Mouse (Mus musculus) limb, embryonic 15.5 days (tissue): ENCODE data around the gene Map4k5. TPM values are rescaled to one million over a fixed set of nuclear protein-coding genes. Genes with fewer than 3 reads are reported as not detected.

Source experiments
- ATAC-seq: fragments of 200-750 bp; cut with Nextera tagmentation; 2 replicates; pipeline ENCODE4 v1.8.0; 2017; ENCODE audit warnings: low read depth, moderate TSS enrichment; ENCODE audit not compliant: insufficient number of reproducible peaks, low FRiP score, low TSS enrichment
- H3K27ac ChIP-seq: fragments of 300-500 bp; sonication (generic); 2 replicates; pipeline ENCODE4 v1.5.1; 2015; ENCODE audit warnings: moderate library complexity, mild to moderate bottlenecking, inconsistent platforms
- H3K27me3 ChIP-seq: fragments of 300-500 bp; sonication (generic); 2 replicates; pipeline ENCODE4 v1.6.1; 2015; ENCODE audit warnings: inconsistent platforms
- H3K36me3 ChIP-seq: fragments of 300-500 bp; sonication (generic); 2 replicates; pipeline ENCODE4 v1.6.1; 2015; ENCODE audit warnings: inconsistent platforms
- H3K4me1 ChIP-seq: fragments of 300-500 bp; sonication (generic); 2 replicates; pipeline ENCODE4 v1.6.1; 2015; ENCODE audit warnings: inconsistent platforms
- H3K4me2 ChIP-seq: fragments of 300-500 bp; sonication (generic); 2 replicates; pipeline ENCODE4 v1.6.1; 2015; ENCODE audit warnings: mild to moderate bottlenecking, inconsistent platforms
- H3K4me3 ChIP-seq: fragments of 300-500 bp; sonication (generic); 2 replicates; pipeline ENCODE4 v1.5.1; 2015; ENCODE audit warnings: mild to moderate bottlenecking, inconsistent platforms
- H3K9ac ChIP-seq: fragments of 300-500 bp; sonication (generic); 2 replicates; pipeline ENCODE4 v1.6.1; 2015; ENCODE audit warnings: inconsistent platforms
- H3K9me3 ChIP-seq: fragments of 300-500 bp; sonication (generic); 2 replicates; pipeline ENCODE4 v1.6.1; 2016; ENCODE audit warnings: inconsistent platforms
- WGBS: fragments of 180-500 bp; shearing (Covaris S2); methylation state at CpG from one replicate; pipeline ENCODE4 v1.1.7; 2015; 5-methylcytosine and 5-hydroxymethylcytosine counted together
- polyA plus RNA-seq: library from polyadenylated mRNA; unstranded; fragments of >200 nt; fragmentation: Nextera tagmentation; extraction: Ambion mirVana; gene quantifications from 2 replicates; pipeline ENCODE4 v1.2.1, GENCODE M21; 2015

Gene Map4k5
- polyA plus RNA-seq, 1 experiment from 2014 or later = 38.1 TPM

DNA sequence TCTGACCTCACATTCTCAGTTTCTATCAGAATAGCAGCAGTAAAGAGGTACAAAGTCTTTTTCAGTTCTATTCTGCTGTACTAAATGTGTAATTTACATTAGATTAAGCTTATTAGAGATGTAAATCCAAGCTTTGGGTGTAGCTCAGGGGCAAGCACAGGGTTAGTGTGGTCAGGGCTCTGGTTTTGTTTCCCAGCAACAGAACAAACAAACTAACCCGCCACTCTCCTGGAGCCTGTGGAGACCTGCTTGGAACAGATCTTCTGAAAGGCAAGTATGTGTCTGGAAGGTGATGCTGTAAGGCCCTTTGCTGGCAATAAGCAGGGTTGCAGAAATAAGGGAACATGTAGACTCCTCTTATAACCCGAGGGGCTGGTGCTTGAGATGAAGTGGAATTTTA, 64.8 kb downstream of the Map4k5 start:
- WGBS = 61% methylated on average over 2 of the region's 2 CpGs

DNA sequence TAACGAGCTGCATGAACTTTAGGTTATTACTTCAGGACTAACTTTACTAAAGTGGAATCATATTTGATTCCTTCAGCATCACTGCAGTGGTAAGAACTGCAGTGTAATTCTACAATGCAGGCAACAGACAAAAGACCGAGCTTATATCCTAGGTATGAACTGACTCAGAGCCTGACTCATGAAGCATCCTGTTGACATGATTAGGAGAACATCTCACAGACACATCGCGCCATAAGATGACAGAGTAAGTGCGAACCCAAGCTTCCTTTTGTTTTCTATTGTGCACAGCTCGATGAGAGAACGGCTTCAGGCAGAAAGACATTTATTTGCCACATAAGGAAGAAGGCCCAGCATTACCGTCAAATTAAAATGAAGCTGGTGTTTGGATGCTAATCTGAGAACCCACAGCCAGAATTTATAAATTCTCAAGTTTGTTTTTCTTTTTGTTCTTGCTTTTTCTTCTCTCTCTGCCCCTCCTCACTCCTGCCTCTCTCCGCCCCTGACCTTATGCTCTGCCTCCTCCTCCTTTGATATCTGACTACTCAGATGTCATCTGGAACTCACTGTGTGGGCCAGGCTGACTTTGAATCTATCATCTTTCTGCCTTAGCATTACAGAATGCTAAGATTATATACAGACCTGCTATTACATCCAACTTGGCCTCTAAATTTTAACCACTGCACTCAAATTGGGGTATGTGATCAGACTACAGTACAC, 68.0 kb downstream of the Map4k5 start:
- H3K27ac ChIP-seq = no peak overlapping the region
- no peaks in the 10 kb centered on the region for H3K9me3 ChIP-seq
- H3K27me3 ChIP-seq = no peaks in the 10 kb centered on the region
- no peak overlapping the region for H3K9ac ChIP-seq
- H3K4me1 ChIP-seq = no peaks in the 10 kb centered on the region
- H3K36me3 ChIP-seq = peaks cover 76% of the 10 kb centered on the region
- H3K4me3 ChIP-seq = no peak overlapping the region
- ATAC-seq = no peak
- WGBS = 88% methylated on average over 9 of the region's 9 CpGs
- H3K4me2 ChIP-seq = no peak overlapping the region

More for the DNA sequence above, 64.8 kb downstream of the Map4k5 start:
- no peak overlapping the region for H3K4me3 ChIP-seq
- H3K27me3 ChIP-seq = no peaks in the 10 kb centered on the region
- no peak overlapping the region for H3K27ac ChIP-seq
- no peak overlapping the region for H3K4me2 ChIP-seq
- ATAC-seq = no peak
- no peaks in the 10 kb centered on the region for H3K9me3 ChIP-seq
- H3K9ac ChIP-seq = no peak overlapping the region
- H3K4me1 ChIP-seq = no peaks in the 10 kb centered on the region
- H3K36me3 ChIP-seq = peaks cover 60% of the 10 kb centered on the region

DNA sequence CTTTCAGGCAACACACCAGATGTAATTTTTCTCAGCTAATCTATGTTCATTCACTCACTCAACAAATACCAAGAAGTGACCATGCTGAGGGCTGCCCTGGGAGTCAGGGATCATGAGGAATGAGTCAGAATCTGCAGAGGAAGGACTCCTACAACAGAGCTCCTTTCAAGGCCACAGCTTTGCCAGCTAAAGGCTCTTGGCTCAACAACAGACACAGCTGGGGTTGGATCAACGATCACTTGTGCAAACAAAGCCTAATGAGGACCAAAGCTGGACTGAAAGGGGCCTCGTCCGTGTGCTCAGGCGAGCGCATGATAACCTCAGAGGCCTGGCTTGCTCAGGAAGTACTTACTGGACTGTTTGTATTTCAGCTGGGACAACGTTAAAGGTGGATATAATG, 78.7 kb downstream of the Map4k5 start:
- Histone ChIP-seq H3K9ac (no peak overlapping the region), H3K9me3 (no peaks in the 10 kb centered on the region), H3K4me3 (no peak overlapping the region), H3K36me3 (peaks cover 76% of the 10 kb centered on the region), H3K4me2 (no peak overlapping the region), H3K27me3 (no peaks in the 10 kb centered on the region), H3K27ac (no peak overlapping the region), H3K4me1 (no peaks in the 10 kb centered on the region)
- ATAC-seq = no peak
- 47% methylated on average over 6 of the region's 6 CpGs for WGBS

DNA sequence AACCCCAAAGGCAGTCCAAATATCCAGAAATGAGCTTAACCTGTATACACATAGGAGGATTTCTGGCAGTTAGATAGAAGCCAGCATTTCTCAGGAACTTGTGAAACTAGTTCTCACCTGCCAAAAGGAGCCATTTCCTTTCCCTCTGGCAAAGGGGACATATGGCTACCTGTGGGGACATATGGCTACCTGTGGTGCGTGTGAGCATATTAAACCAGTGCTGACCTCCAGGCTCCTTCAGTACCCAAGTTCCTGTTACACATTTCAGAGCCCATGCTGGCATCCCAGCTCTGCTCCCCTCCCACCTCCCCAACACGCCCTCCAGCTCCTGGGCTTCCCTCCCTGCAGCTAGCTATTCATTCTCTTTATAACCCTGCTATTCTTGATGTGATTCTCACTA, 79.4 kb downstream of the Map4k5 start:
- Histone ChIP-seq H3K4me1 (no peaks in the 10 kb centered on the region), H3K9ac (no peak overlapping the region), H3K9me3 (no peaks in the 10 kb centered on the region), H3K36me3 (peaks cover 77% of the 10 kb centered on the region), H3K4me3 (no peak overlapping the region), H3K27ac (no peak overlapping the region), H3K27me3 (no peaks in the 10 kb centered on the region), H3K4me2 (no peak overlapping the region)
- 62% methylated on average over 2 of the region's 2 CpGs for WGBS
- no peak for ATAC-seq

DNA sequence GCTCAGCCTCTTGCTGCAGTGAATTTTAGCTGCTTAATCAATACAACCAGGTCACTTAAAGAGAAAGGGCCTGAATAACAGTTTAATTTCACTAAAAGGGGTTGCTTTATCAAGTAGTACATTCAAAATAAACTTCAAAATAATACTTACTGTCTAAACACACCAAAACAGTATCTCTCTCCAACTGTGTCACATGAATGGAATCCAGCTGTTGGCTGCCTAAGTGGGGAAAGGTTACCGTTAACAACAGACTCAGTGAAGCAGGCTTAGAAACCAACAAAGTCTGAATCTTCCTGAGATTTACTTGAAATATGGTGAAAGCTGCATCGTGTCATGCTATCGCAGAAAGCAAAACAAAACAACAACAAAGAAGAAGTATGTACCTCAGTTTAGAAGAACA, 80.0 kb downstream of the Map4k5 start:
- no peak for ATAC-seq
- H3K4me3 ChIP-seq = no peak overlapping the region
- H3K9me3 ChIP-seq = no peaks in the 10 kb centered on the region
- no peaks in the 10 kb centered on the region for H3K4me1 ChIP-seq
- 75% methylated on average over 3 of the region's 3 CpGs for WGBS
- H3K27ac ChIP-seq = no peak overlapping the region
- H3K4me2 ChIP-seq = no peak overlapping the region
- no peaks in the 10 kb centered on the region for H3K27me3 ChIP-seq
- no peak overlapping the region for H3K9ac ChIP-seq
- peaks cover 75% of the 10 kb centered on the region for H3K36me3 ChIP-seq

DNA sequence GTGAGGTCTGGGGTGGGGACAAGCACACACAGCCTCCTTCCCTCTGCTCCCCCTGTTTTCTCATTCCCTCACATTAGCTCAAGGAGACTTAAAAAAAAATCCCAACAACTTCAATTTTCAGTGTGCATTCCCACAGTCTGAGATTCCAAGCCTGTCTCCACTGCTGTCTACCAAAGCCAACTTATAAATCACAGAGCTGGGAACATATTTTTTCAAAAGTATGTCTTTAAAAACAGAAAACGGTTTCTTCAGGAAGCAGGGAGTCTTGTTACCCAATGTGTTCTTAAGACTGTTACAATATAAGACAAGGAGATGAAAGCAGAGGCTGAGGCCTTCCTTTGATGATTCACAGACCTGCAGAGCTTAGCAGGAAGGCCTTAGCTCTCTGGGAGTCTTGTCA, 81.0 kb downstream of the Map4k5 start:
- Histone ChIP-seq H3K4me1 (no peaks in the 10 kb centered on the region), H3K9me3 (no peaks in the 10 kb centered on the region), H3K36me3 (peaks cover 72% of the 10 kb centered on the region), H3K27me3 (no peaks in the 10 kb centered on the region), H3K4me3 (no peak overlapping the region), H3K27ac (no peak overlapping the region), H3K4me2 (no peak overlapping the region), H3K9ac (no peak overlapping the region)
- WGBS = 33% methylated on average over 1 of the region's 1 CpGs
- ATAC-seq = no peak

DNA sequence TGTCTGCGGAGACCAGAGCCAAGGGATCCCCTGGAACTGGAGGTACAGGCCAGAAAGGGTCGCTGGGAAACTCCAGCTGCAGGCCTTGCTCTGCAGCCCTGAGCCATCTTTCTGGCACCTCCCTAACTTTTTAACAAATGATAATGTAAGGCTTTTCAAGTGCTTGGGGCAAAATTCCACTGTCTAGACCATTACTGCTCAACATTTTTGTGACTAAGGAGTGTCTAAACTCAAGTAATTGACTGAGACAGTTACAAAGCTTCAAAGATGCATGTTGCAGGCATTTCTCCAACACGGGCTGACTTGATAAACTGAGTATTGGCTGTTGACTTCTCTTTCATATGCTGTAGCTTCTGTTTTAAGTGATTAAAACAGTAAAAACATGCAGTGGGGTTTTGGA, 83.6 kb downstream of the Map4k5 start:
- Histone ChIP-seq H3K27me3 (no peaks in the 10 kb centered on the region), H3K27ac (no peak overlapping the region), H3K4me3 (no peak overlapping the region), H3K9ac (no peak overlapping the region), H3K4me2 (no peak overlapping the region), H3K9me3 (no peaks in the 10 kb centered on the region), H3K36me3 (peaks cover 59% of the 10 kb centered on the region), H3K4me1 (no peaks in the 10 kb centered on the region; the same call in 1 of the 2 replicates)
- no peak for ATAC-seq
- WGBS = 68% methylated on average over 3 of the region's 3 CpGs

DNA sequence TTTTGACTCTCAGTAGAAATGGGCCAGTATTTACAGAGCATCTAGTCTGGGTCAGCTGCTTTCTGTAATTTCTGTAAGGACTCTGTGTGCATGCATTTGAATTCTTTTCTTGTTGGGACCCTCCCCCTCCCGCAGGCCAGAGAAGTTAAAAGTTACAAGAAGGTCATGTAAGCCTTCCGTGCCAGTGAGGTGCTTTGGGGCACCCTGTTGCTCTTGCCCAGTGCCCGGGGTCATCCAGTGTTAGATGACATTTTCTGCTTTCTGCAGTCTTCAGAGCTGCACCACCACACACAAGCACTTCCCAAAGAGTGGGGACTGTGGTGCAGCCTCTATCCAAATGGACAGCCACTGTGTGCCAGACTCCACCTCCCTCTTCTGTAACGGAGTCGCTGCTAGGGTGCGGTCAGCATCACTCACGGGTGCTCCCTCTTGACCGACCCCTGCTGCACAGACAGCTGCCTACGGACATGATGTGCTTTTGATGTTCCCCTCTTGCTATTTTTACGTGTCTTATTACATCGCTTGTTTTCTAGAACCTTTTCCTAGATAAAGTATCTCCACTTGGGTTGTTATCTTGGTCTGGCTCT, 85.5 kb downstream of the Map4k5 start:
- ATAC-seq = no peak
- H3K36me3 ChIP-seq = peaks cover 53% of the 10 kb centered on the region

DNA sequence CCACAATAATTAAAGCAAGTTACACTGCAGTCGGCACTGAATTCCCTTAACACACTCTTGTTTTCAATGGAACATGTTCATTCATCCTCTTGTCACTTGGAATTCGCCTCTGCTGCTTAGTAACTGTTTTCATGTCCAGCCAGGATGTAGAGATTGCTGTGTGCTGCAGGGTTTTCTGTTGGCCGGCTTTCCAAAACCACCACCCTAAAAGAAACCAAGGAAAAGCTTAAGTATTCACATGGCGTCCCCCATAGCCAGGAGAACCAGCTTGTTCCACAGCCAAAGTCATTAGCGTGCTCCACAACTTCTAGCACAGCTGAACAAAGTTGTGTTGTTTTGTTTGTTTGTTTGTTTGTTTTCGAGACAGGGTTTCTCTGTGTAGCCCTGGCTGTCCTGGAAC, 87.9 kb downstream of the Map4k5 start:
- Histone ChIP-seq H3K36me3 (peaks cover 48% of the 10 kb centered on the region), H3K27ac (no peak overlapping the region), H3K9ac (no peak overlapping the region), H3K4me2 (no peak overlapping the region), H3K9me3 (no peaks in the 10 kb centered on the region), H3K4me3 (no peak overlapping the region), H3K4me1 (no peaks in the 10 kb centered on the region; the same call in 1 of the 2 replicates), H3K27me3 (no peaks in the 10 kb centered on the region)
- WGBS = 65% methylated on average over 6 of the region's 6 CpGs
- no peak for ATAC-seq

More for the DNA sequence above, 85.5 kb downstream of the Map4k5 start:
- WGBS = 51% methylated on average over 11 of the region's 11 CpGs
- H3K9me3 ChIP-seq = no peaks in the 10 kb centered on the region
- no peak overlapping the region for H3K4me2 ChIP-seq
- H3K27me3 ChIP-seq = no peaks in the 10 kb centered on the region
- no peaks in the 10 kb centered on the region; the same call in 1 of the 2 replicates for H3K4me1 ChIP-seq
- H3K4me3 ChIP-seq = no peak overlapping the region
- H3K27ac ChIP-seq = no peak overlapping the region
- no peak overlapping the region for H3K9ac ChIP-seq

DNA sequence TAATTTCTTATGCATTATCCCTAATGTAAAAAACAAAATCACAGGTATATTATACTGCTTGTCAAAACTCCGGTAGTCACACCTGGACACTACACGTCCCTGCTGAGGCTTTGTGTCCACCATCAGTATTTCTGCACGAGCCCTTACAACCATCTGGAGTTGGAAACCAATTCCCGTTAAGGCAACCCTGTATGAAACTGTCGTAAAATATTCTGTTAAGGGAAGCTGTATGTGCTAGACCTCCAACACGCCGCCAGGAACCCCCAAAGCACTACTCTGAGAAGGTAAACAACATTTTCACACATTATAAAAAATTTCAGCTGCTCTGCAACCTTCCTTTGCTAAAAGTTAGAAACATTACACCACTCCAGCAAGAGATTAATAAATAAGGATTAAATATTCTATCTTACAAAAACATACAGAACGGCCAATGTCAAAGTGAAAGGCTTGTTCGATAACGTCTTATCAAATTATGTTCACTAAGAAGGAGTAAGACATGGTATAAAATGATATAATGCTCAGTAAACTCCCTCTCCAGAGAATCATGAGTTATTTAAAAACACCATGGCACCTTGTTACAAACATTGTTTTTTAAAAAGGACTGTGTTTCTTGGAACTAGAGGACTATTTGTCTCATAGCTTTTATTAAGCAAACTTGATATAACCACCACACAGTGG, 88.5 kb downstream of the Map4k5 start:
- Histone ChIP-seq H3K27me3 (no peaks in the 10 kb centered on the region), H3K27ac (no peak overlapping the region), H3K4me2 (no peak overlapping the region), H3K4me3 (no peak overlapping the region), H3K4me1 (no peaks in the 10 kb centered on the region; the same call in 1 of the 2 replicates), H3K9me3 (no peaks in the 10 kb centered on the region), H3K36me3 (peaks cover 48% of the 10 kb centered on the region), H3K9ac (no peak overlapping the region)
- no peak for ATAC-seq
- WGBS = 49% methylated on average over 10 of the region's 10 CpGs

DNA sequence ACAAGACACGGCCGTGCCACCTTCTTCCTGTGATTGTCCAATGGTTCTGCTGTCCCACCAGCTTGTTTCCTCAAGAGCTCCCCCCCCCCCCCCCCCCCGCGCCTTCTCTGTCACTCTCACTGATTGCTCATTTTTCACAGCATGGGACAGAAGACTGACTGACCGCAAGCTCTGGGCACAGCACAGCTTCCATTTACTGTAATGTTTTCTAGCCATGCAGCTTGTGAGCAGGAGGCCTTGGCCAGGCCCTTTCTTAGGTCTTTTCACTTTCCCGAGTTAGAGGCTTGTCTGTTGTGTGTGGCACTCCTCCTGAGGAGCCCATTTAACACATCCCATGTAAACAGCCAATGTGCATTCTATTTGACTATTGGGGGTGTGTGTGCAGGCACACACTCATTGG, 89.8 kb downstream of the Map4k5 start:
- Histone ChIP-seq H3K27ac (no peak overlapping the region), H3K27me3 (no peaks in the 10 kb centered on the region), H3K4me3 (no peak overlapping the region), H3K9me3 (no peaks in the 10 kb centered on the region), H3K36me3 (peaks cover 35% of the 10 kb centered on the region), H3K9ac (no peak overlapping the region), H3K4me2 (no peak overlapping the region), H3K4me1 (no peaks in the 10 kb centered on the region; the same call in 1 of the 2 replicates)
- WGBS = 86% methylated on average over 5 of the region's 6 CpGs
- ATAC-seq = no peak

DNA sequence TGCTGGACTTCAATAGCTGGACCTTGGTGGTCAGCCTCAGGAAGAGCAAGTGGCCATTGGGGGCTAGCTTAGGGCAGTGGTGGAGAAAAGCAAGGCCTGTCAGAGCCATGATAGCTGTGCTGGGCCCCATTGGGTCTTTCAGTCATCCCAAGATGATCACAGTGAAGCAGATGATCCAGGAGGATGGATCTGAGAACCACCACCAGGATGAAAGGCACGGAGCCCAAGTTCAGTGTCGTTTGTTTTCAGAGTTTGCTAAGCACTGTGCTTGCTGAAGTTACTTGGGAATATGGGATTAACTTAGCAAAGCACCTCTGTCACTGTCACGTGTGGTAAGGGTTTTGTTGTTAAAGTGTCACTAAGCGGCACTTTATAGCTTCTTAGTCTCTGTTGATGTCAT, 92.4 kb downstream of the Map4k5 start:
- no peaks in the 10 kb centered on the region; the same call in 1 of the 2 replicates for H3K4me1 ChIP-seq
- no peaks in the 10 kb centered on the region for H3K9me3 ChIP-seq
- H3K36me3 ChIP-seq = peaks cover 21% of the 10 kb centered on the region
- no peak for ATAC-seq
- H3K4me2 ChIP-seq = no peak overlapping the region
- WGBS = 84% methylated on average over 4 of the region's 4 CpGs
- no peak overlapping the region for H3K27ac ChIP-seq
- no peak overlapping the region for H3K9ac ChIP-seq
- H3K27me3 ChIP-seq = no peaks in the 10 kb centered on the region
- H3K4me3 ChIP-seq = no peak overlapping the region
